Mouse (Mus musculus) adrenal gland, adult (tissue): Measurements from ENCODE around the gene Nudt22.
A peak's percentile ranks its signal among the peaks of the same experiment; 100 is the strongest.

Experiments
- DNase-seq, 2 experiments: peaks; one replicate each; pipeline ENCODE4 v3.0.0; 2022 to 2023; ENCODE audit warnings: low spot score in 1 of 2; ENCODE audit not compliant: inconsistent age in 2 of 2

Gene Nudt22

DNA sequence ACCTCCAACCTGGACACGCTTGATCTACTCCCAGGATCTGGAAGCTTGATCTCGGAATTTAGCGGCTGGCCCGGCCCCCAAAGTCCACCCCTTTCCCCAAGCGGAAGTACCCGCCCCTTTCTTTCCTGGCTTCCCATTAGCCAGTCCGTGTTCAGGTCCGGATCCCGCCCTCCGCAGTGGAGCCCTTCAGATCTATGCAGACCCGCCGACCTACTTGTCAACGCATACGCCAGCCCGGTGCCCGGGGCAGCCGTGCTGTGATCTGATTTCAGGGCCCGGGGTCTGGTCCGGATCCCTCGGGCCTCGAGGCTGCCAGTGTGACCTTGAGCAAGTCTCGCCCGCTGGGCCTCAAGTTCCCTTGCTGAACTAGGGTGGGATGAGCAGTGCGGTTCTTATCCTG, at the start of gene Nudt22, which contains the start of gene Trpt1:
Nudt22 (minus strand) TSS at position 112 of the 400 bp plus-strand sequence.
Trpt1 (plus strand) TSS at position 126 of the 400 bp plus-strand sequence.
- peak; percentile 92 to 97 for DNase-seq

DNA sequence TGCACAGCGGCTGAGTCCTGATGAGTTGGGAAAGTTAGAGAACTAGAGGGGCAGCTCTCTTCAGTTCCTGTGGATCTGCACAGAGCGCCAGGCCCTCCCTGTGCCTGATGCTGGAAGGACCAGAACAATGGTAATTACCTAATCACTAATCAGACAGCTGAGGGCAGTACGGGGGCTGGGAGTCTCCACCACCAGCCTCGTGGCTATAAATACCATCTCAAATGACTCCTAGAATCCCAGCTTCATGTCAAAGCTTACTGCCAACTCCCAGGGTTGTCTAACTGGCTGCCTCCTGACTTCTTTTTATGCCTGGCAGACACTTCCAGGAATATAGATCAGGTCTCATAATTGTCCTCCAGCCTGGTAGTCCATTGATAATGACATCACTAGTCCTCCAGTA, 48.8 kb upstream of the Nudt22 start:
- no peak for DNase-seq

DNA sequence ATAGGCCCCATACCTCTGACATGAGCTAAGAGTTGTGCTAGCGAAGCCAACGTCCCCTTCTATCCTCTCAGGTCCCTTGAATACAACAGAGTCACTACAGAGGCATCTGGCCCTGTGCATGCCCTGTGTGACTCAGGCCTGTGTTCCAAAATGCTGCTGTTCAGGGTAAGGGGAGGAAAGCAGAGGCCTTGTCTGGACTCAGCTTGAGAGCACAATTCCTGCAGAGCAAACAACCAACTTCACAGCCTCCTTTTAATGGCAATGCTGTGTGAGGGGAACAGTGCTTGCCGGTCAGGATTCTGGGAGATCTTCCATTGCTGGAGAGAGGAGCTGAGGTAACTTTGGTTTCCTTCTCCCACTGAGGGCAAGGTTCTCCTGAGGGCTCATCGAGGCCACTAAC, 48.4 kb upstream of the Nudt22 start:
- peak in 1 of 2 experiments; percentile 57 for DNase-seq

DNA sequence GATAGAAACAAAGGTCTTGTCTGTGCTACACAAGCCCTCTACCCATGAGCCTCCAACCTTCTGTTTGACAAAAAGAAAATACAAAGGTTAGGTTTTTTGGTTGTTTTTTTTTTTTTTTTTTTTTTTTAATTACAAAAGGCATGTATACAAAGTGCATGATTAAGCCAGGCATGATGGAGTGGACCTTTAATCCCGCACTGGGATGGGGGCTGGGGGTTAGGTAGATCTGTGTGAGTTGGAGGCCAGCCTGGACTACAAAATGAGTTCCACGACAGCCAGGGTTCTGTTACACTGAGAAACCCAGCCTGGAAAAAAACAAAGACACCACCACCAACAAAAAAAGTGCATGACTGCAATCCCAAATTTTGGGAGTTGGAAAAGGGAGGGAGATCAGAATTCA, 45.3 kb upstream of the Nudt22 start:
- no peak for DNase-seq

DNA sequence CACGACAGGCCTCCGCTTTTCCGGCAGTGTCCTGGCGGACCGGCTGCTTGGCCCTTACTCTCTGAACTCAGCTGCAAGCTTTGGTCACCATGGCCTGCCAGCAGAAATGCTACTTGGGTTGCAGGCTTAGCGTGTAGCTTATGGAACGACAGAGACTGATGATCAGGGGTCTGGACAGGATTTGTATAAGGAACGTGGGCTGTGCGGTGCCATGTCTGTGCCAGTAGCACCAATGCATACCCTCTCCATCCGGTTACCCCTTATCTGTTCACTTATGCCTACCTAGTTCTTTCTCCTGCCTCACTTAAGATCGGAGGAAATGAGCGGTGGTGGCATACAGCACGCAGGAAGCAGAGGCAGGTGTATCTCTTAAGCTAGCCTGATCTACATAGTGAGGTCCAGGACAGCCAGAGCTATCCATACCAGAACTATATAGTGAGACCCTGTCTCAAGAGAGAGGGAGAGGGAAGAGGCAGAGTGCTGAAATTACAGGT, 44.8 kb upstream of the Nudt22 start:
- DNase-seq = no peak

DNA sequence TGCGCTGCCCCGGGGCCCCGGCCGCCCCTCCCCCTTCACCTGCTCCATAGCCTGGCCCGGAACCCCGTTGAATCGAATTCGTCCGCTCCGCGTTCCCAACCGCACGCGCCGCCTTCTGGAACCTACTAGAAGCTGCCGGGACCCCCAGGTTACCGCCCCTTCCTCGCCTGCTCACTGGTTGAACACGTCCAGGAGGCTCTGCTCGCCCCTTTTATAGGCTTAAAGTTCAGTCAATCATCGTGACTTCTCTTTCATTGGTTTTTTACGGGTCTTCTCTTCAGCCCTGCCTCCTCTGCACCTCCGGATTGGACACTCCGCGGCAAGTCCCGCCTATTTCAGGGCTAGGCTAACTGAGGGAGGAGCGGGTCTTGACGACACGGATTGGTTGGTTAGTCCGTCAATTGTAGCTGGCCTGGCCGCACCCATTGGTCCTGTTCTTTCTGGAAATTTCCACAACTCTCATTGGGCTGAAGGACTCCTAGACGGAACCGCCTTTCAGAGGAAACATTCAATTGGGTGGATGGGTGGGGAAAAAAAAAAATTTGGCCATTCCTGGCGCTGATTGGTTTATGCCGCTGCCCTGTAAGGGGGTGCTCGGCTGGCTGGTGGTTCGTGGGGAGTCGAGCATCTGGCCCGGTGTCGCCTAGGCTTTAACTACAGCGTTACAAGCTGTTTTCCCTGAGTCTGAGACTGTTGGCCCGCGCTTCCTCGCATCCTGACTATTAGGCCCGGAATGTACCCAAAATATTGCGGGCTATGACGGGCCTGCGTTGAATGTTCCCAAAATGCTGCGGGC, 44.1 kb upstream of the Nudt22 start, which contains the start of gene Stip1:
Stip1 (minus strand) TSS at position 127 of the 796 bp plus-strand sequence.
- DNase-seq = peak; percentile 100

DNA sequence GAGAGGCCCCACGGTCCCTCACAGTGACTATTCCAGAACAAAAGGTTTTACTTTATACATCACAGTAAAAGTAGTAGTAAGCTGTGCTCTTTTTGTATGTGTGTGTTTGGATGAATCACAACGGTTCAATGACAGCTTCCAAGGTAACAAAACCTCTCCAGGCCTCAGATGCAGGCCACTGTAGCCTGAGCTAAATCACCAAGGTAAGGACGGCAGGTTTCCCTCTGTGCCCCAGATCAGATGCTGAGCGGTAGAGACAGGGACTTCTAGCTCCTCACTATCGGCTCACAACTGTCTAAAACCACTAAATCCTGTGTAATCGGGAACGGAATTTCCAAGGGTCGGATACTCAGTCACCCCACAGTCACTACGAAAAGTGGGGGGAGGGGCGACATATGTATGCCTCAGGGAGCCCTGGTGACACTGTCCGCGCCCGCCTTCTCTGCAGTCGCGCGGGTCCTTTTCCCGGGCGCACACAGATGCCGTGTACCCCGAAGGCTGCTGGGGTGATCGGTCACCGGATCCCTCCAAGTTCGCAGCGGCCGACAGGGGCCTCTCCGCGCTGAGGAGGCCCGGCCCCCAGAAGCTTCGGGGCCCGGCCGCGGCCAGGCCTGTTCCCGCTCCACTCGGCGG, 43.3 kb upstream of the Nudt22 start:
- peak; percentile 75 to 89 for DNase-seq

DNA sequence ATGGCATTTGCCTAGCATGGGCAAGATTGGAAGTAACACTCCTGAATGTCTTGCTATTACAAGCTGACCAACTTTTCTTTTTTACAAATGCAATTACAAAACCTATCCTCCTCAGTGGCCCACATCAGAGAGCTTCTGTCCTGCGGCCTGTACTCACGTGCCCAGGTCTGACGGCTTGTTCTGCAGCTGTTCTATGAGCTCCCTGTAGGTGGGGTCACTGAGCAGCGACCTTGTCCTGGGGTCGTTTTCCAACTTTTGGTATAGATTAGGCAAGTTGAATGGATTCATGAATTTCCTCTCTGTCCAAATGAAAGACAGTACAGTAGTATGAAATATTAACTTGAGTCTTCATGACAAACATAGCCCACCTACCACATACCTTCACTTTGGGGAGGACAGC, 38.1 kb upstream of the Nudt22 start:
- no peak for DNase-seq

DNA sequence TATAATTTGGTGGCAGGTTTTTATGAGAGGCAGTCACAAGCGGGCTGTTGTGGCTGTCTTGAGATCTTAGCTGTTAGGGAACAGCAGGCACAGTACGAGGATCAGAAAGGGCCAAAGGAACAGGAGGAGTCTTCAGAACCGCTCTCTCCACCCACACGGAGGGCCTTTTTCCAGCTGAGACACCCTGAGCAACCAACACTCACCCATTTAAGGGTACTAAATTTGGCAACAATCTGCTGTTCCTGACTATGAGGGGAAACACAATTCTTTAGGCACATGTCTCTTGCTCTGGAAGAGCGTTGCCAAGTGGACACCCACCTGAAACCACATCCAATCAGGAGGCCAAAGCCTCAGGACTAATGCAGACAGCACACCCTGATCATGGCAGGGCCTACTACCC, 33.6 kb upstream of the Nudt22 start:
- no peak for DNase-seq

DNA sequence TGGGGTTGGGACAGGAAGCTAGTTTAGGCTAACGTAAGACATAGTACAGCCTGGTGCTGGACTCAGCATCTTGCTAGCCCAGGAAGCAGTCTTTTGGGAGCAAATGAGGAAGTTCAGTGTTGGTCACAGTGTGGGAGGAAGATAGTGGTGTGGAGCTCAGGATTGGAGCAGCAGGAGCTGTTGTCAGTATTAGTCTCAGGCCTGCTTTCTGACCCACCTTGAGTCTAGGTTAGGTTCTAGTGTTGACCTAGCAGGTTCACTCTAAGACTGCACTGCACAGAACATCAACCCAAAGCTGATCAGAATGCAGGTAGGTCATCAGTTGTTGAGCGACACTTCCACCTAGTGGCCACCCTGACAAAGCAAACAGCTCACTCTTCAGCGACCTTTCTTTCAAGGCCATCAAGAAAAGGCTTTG, 24.3 kb upstream of the Nudt22 start:
- DNase-seq = peak; percentile 80 to 90

DNA sequence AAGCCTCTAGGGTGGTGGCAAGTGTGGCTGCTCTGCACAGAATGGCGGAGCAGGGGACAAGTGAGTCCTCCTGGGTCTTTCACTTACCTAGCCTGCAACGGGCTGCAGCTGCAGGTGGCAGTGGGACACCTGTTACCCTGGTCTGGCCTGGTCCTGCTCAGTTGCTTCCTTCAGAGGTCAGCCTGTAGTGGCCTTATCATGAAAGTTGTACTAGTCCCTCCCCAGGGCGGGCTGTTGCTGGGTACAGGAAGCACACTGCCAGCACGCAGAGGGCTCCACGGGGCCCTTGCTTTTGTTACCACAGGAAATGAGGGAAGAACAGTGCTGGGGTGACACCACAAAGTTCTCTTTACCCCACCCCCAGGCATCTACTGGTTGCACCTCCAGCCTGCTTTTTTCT, 23.3 kb upstream of the Nudt22 start, which contains the start of gene Fermt3:
Fermt3 (minus strand) TSS at position 279 of the 400 bp plus-strand sequence.
- DNase-seq = peak; percentile 49 to 69

DNA sequence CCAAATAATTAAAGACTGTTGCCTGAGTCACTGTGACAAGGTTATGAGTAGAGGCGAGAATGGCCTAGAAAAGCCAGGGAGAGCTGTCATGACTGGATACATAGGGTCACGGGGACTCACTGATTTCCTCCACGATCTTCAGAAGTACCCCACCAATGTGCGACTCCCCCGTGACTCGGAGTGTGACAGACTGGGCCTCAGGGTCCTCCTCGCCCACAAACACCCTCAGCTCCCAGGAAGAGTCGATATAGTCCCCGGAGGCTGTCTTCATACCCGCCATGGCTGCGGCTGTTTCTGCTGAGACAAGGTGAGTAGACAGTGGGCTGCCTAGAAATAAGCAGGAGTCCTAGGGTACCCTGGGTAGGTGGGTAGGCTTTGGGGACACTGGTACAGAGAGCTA, 22.6 kb upstream of the Nudt22 start:
- peak in 1 of 2 experiments; percentile 56 for DNase-seq

DNA sequence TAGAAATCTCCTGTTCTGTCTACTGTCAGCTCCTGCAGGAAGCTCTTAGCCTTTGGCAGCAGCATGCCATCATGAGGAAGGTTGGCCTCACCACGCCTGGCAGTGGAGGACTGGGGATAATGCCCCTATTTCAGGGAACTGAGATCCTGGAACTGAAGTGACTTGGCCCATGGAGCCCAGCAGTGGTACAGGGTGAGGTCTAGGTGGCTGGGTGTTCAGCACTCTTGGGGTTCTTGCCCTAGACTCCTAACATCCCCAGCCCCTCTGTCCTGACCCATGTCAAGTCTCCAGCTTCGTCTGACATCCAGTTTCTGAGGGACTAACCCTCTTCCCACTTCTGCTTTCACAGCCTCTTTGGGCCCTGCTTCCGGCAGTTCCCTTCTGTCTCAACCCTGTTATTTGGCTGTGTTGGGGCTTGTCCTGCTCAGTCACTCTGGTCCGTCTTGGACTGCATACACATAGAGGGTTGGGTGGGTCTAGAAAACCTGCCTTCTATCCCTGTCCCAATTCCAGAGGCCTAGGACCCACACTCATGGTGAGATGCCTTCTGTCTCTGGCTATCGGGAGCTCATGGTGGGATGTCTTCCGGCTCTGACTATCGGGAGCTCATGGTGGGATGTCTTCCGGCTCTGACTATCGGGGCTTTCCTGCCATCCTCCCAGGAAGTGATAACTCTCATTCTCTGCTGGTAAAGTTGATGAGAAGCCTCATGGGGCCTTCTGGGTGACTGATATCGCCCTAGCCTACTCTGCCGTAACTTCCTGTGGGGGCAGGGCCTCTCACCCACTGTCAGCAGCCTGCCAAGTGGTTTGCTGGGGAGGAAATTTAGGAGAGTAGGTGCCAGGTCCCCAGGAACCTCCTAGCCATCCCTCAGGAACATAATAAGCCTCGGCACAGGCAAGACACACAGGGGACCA, 21.9 kb upstream of the Nudt22 start:
- DNase-seq = peak in 1 of 2 experiments; percentile 50

DNA sequence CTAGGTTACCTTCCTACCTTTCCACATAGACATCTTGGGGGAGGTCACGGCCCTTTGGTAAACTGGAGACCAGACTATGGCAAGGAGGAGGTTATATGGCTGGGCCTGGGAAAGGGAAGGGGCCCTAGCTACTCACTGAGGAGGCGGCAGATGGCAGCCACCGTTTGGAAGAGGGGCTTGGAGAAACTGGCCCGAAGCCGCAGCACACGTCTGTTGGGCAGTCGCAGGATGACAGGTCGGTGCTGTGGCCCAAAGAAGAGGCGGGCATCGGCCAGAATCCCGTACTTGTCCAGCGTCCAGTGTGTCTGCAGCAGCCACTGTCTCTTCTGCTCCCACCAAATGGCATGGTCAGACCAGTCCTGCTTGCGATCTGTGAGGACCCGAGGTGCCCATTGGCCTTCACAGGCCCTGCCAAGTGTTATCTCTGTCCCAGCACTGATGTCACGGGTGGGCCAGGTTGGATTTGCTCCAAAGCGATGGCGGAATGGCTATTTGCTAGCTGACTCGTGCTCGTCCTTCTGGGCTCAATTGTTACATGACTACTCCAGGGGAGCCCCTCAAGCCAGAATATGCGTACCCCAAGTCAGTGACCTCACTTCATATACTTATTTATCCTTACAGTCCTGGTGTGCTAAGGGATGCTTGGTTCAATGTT, 18.7 kb upstream of the Nudt22 start:
- no peak for DNase-seq

DNA sequence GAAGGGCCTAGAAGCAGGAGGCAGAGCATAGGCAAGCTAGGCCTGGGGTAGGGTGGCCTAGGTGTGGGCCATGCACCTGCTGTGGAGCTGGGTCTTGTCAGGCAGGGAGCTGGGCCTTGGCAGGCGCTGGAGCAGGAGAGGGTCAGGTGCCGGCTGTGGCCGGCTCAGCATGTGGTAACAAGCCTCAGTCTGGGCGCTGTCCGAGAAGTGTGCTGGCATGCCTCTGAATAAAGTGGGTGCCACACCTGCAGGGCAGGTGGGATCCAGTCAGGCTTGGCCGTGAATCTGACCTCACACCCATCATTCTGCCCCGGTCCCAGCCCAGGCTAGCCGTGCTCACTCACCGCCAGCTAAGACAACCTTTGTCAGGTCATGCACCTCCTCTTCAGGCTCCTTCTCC, 18.1 kb upstream of the Nudt22 start:
- no peak for DNase-seq

DNA sequence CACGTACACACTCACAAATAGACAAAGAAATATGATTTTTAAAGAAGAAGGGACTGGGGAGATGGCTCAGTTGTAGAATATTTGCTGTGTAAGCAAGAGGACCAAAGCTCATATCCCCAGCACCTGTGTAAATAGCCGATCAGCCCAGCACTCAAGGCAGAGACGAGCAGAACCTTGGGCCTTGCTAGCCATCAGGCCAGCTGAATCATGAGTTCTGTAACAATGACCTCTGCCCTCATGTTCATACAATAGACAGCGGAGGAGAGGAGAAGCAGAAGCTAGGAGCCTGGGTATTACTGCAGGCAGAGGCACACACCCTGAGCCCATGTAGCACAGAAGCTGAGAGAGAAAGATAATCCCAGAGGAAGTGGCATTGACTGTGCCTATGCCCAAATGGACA, 16.5 kb upstream of the Nudt22 start:
- DNase-seq = no peak

DNA sequence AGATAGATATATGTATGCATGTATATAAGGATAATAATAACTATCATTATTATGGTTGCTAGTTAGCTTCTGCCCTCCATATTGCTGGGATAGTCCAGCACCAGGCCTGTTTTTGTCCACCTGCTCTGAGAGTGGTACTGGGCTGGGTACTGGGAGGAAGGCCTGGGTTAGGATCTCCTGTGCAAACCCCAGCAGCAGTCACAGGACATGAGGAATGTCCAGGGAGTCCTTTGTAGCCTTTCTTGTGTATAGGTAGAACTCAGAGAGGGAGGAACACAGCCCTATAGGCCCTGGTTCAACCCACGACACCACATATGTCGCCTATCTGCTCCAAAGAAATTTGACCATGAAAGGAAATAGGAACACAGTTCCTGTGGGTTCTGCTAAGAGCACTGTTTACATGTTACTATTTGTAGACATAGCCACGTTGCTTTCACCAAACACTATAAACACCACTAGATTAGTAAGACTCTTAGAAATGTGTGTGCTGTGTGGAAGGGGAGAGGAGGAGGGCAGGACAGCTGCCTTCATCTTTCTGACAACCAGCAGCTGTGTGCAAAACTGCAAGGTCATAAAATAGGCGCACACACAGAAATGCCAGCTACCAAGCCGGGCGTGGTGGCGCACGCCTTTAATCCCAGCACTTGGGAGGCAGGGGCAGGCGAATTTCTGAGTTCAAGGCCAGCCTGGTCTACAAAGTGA, 11.1 kb upstream of the Nudt22 start:
- peak in 1 of 2 experiments; percentile 41 for DNase-seq

DNA sequence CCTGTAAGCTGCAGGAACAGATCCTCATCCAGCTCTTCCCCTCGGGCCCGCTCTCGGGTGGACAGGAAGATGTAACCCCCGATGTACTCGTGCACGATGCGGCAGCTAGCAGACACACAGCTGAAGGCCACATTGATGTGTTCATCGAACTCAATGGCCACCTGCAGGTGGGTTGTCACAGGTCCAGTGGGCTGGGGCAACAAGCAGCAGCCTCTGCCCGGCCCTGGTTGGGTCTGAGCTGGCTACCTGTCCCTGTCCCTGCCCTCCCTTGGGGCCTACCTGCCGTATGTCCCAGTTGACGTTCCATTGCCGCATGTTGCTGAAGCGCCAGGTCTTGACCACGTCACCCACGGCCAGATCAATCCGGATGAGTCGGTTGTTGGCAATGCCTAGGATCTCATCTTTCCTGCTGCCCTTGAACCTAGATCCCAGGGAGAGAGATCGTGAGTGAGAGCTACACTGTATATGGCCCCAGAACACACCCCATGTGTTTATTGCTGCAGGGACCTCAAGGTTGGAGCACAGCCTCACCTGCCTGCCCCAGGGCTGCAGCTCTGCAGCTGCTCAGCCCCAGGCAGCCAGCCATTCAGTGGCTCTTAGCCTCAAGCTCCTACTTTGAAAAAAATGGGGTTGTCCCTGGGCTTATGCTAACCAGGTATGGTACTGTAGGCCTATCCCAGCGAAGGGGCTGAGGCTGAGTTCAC, 3.6 kb upstream of the Nudt22 start:
- DNase-seq = peak in 1 of 2 experiments; percentile 39

DNA sequence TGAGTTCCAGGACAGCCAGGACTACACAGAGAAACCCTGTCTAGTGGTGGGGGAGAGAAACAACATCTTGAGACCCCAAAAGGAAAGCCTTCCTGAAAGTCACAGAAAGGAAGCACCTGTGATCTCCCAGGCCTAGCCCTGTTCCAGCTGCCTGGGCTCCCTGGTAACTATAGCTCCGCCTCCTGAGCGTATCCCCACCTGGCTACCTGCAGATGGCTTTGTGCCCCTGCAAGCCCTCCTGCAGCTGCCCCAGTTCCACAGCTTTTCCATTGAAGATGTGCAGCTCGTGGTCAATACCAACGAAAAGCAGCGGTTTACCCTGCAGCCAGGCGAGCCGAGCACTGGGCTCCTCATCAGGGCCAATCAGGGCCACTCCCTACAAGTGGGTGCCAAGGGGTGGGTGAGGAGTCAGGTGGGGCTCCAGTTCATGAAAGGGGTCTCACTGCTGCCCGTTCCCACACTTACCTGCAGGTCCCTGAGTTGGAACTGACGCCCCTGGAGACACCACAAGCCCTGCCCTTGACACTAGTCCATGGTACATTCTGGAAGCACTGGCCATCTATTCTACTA, 1.9 kb upstream of the Nudt22 start:
- DNase-seq = peak in 1 of 2 experiments; percentile 39
